Mouse (Mus musculus): ENCODE measurements around the gene Grem2. TPM values are rescaled to one million over a fixed set of nuclear protein-coding genes. Genes with fewer than 3 reads are reported as not detected.

The Grem2 gene
- 0.92 TPM for polyA plus RNA-seq (2012; fragmentation: generic; extraction: Trizol)
- long read RNA-seq, experiment 1, result 0 reads
- long read RNA-seq, experiment 2, partial matches to known transcripts, result 0 of 7 reads
- long read RNA-seq, experiment 2, other reads (novel, unspliced or antisense), result 3 of 7 reads

DNA sequence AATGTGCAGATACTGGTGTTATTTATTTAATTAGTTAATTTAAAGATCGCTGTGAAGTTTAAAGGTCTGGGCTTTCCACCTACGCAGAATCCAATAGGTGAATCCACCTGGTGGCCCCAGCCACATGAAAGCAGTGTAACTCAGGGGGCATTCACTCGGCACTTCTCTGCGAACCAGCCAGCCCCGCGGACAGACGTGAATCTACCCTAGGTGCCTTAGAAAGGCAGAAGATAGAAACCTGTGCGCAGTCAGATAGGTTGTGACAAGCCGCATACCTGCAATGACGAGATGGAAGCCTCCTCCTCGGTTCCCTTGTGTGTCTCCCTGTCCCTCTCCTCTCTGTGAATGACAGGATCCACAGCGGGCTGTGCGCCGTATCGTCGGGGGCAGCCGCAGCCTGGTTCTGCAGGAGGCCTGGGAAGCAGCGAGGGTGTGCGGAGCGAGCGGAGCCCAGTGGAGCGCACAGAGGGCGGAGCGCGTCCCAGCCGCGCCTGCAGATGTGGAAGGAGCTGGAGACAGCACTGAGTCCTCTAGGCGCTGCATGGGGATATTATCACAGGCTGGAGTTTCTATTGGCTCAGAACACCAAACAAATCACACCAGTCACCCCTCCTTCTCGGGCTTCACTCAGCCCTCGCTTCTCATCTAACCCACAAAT, at the start of gene Grem2:
TSS of gene Grem2 (minus strand) at position 522 of the 658 bp plus-strand sequence.
- Histone ChIP-seq H3K79me3 (ENCODE audit: low read depth) (no peaks in the 10 kb centered on the region), H3K79me2 (ENCODE audit: control insufficient read depth, insufficient read depth) (no peaks in the 10 kb centered on the region)
- no peak for TF ChIP-seq CEBPB (IDR thresholded peaks at IDR 0.05; ENCODE audit: low read depth)
- TF ChIP-seq MYOG (IDR thresholded peaks at IDR 0.05; ENCODE audit: control insufficient read depth, extremely low read depth, insufficient read length), result no peak
- TF ChIP-seq MAX (IDR thresholded peaks at IDR 0.05), result no peak
- no peak for TF ChIP-seq CTCF (IDR thresholded peaks at IDR 0.05; ENCODE audit: control insufficient read depth, insufficient read depth, insufficient read length)
- TF ChIP-seq FOSL1 (IDR thresholded peaks at IDR 0.05; ENCODE audit: insufficient read depth, low read length, poor library complexity, severe bottlenecking), result no peak
- TF ChIP-seq MYOD1 (IDR thresholded peaks at IDR 0.05; ENCODE audit: control insufficient read depth, insufficient read length, low read depth), result no peak
- TF ChIP-seq USF1 (IDR thresholded peaks at IDR 0.05; ENCODE audit: low read depth), result no peak

DNA sequence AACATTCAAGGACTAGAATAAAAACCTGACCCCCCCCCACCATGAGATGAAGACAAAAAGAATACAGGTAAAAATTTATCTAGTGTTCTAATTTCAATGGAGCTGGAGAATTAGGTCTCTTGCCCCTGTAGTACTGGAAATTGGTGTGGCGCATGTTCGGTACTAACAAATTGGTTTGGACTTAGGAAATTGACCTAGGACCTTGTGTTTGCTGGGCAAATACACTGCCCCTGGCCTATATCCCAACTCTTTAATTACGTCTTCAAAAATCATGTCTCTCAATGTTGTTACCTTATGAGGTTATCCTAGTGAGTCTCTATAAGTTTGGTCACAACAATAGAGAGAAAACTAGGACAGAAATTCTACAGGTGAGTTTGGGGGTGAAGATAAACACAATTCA, 38.2 kb upstream of the Grem2 start:
- no peak for TF ChIP-seq MYOG (IDR thresholded peaks at IDR 0.05; ENCODE audit: control insufficient read depth, extremely low read depth, insufficient read length)
- no peak for TF ChIP-seq CEBPB (IDR thresholded peaks at IDR 0.05; ENCODE audit: low read depth)
- no peak for TF ChIP-seq USF1 (IDR thresholded peaks at IDR 0.05; ENCODE audit: low read depth)
- no peak for TF ChIP-seq CTCF (IDR thresholded peaks at IDR 0.05; ENCODE audit: control insufficient read depth, insufficient read depth, insufficient read length)
- TF ChIP-seq MYOD1 (IDR thresholded peaks at IDR 0.05; ENCODE audit: control insufficient read depth, insufficient read length, low read depth), result no peak
- TF ChIP-seq MAX (IDR thresholded peaks at IDR 0.05), result no peak
- TF ChIP-seq FOSL1 (IDR thresholded peaks at IDR 0.05; ENCODE audit: insufficient read depth, low read length, poor library complexity, severe bottlenecking), result no peak

More for the DNA sequence above, at the start of gene Grem2:
- Histone ChIP-seq H3ac (ENCODE audit: control insufficient read depth, insufficient read length, low read depth) (no peak within 1 kb of the TSS), H3K36me3 (ENCODE audit: control insufficient read depth, insufficient read depth) (no peaks in the 10 kb centered on the region), H3K4me3 (ENCODE audit: insufficient read depth, poor library complexity, severe bottlenecking) (no peak within 1 kb of the TSS), H3K27me3 (ENCODE audit: control insufficient read depth, insufficient read depth, insufficient read length) (no peaks in the 10 kb centered on the region)

GRCm38 (mm10) chr1:174931003-174931619, 9.5 kb upstream of the Grem2 start:
- no peaks in the 10 kb centered on the region for H3K36me3 ChIP-seq (ENCODE audit: control insufficient read depth, insufficient read depth)
- H3K79me3 ChIP-seq (ENCODE audit: low read depth), result no peaks in the 10 kb centered on the region
- TF ChIP-seq FOSL1 (IDR thresholded peaks at IDR 0.05; ENCODE audit: insufficient read depth, low read length, poor library complexity, severe bottlenecking) (no peak), CTCF (IDR thresholded peaks at IDR 0.05; ENCODE audit: control insufficient read depth, insufficient read depth, insufficient read length) (no peak), CEBPB (IDR thresholded peaks at IDR 0.05; ENCODE audit: low read depth) (no peak), MYOG (IDR thresholded peaks at IDR 0.05; ENCODE audit: control insufficient read depth, extremely low read depth, insufficient read length) (no peak), USF1 (IDR thresholded peaks at IDR 0.05; ENCODE audit: low read depth) (no peak), MYOD1 (IDR thresholded peaks at IDR 0.05; ENCODE audit: control insufficient read depth, insufficient read length, low read depth) (no peak), MAX (IDR thresholded peaks at IDR 0.05) (no peak)
- no peaks in the 10 kb centered on the region for H3K79me2 ChIP-seq (ENCODE audit: control insufficient read depth, insufficient read depth)
- no peaks in the 10 kb centered on the region for H3K27me3 ChIP-seq (ENCODE audit: control insufficient read depth, insufficient read depth, insufficient read length)
- H3K4me3 ChIP-seq (ENCODE audit: insufficient read depth, poor library complexity, severe bottlenecking), result no peak overlapping the region
- H3ac ChIP-seq (ENCODE audit: control insufficient read depth, insufficient read length, low read depth), result no peak overlapping the region

More for the DNA sequence above, 38.2 kb upstream of the Grem2 start:
- H3K79me3 ChIP-seq (ENCODE audit: low read depth), result no peaks in the 10 kb centered on the region
- H3K79me2 ChIP-seq (ENCODE audit: control insufficient read depth, insufficient read depth), result no peaks in the 10 kb centered on the region
- no peak overlapping the region for H3ac ChIP-seq (ENCODE audit: control insufficient read depth, insufficient read length, low read depth)
- no peaks in the 10 kb centered on the region for H3K36me3 ChIP-seq (ENCODE audit: control insufficient read depth, insufficient read depth)
- H3K4me3 ChIP-seq (ENCODE audit: insufficient read depth, poor library complexity, severe bottlenecking), result no peak overlapping the region
- no peaks in the 10 kb centered on the region for H3K27me3 ChIP-seq (ENCODE audit: control insufficient read depth, insufficient read depth, insufficient read length)

DNA sequence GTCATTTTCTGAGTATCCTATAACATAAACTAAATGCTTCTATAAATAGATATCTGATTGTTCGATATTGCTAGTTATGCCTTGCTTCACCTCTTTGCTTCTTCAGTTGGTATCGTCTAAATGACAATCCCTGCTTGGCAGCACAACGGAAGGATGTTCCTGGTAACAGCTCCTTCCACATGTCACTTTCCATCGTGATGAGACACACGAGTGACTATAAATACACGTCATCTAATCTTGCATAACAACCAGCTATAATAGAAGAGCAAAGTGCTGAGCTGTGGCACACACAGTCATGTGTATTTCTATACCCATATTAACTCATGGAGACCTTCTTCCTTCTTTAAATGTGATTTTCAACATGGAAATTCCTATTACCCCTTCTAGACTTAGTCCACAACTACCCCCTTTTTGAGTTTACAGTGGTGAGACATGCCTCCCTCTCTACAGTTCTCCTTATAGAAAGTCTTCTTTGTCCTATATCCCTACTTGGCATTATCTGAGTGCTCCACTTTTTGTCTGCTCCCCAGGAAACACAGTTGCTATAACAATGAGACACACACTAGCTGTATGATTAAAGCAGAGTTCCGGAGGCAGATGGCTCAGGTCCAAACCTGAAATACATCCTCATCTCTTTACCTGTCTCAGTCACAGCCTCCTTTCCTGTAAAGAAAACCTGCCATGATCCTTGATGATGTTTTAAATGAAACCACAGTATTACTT, 8.0 kb upstream of the Grem2 start:
- Histone ChIP-seq H3K36me3 (ENCODE audit: control insufficient read depth, insufficient read depth) (no peaks in the 10 kb centered on the region), H3K79me3 (ENCODE audit: low read depth) (no peaks in the 10 kb centered on the region), H3K27me3 (ENCODE audit: control insufficient read depth, insufficient read depth, insufficient read length) (no peaks in the 10 kb centered on the region), H3K79me2 (ENCODE audit: control insufficient read depth, insufficient read depth) (no peaks in the 10 kb centered on the region), H3ac (ENCODE audit: control insufficient read depth, insufficient read length, low read depth) (no peak overlapping the region), H3K4me3 (ENCODE audit: insufficient read depth, poor library complexity, severe bottlenecking) (no peak overlapping the region)
- TF ChIP-seq CEBPB (IDR thresholded peaks at IDR 0.05; ENCODE audit: low read depth) (no peak), MYOG (IDR thresholded peaks at IDR 0.05; ENCODE audit: control insufficient read depth, extremely low read depth, insufficient read length) (no peak), MYOD1 (IDR thresholded peaks at IDR 0.05; ENCODE audit: control insufficient read depth, insufficient read length, low read depth) (no peak), CTCF (IDR thresholded peaks at IDR 0.05; ENCODE audit: control insufficient read depth, insufficient read depth, insufficient read length) (no peak), USF1 (IDR thresholded peaks at IDR 0.05; ENCODE audit: low read depth) (no peak), FOSL1 (IDR thresholded peaks at IDR 0.05; ENCODE audit: insufficient read depth, low read length, poor library complexity, severe bottlenecking) (no peak), MAX (IDR thresholded peaks at IDR 0.05) (no peak)

DNA sequence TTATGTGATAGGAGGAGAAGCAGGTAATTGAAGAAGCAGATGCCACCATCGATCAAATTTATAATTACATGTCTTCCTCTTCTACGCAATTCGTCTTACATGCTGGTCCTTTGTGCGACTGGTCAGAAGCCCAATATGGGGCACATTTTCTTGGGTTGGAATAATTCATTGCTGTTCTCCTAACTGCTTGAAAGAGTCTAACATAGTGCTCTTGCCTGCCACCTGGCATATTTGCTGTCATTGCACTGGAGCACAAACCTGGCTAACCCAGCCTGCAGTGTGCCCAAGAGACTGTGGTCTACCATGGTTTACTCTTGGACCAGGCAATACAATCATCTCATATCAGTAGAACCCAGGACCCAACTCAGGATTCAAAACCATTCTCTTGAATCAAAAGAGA, 2.7 kb downstream of the Grem2 start:
- Histone ChIP-seq H3K79me3 (ENCODE audit: low read depth) (no peaks in the 10 kb centered on the region), H3K36me3 (ENCODE audit: control insufficient read depth, insufficient read depth) (no peaks in the 10 kb centered on the region), H3K27me3 (ENCODE audit: control insufficient read depth, insufficient read depth, insufficient read length) (no peaks in the 10 kb centered on the region), H3K4me3 (ENCODE audit: insufficient read depth, poor library complexity, severe bottlenecking) (no peak overlapping the region), H3K79me2 (ENCODE audit: control insufficient read depth, insufficient read depth) (no peaks in the 10 kb centered on the region), H3ac (ENCODE audit: control insufficient read depth, insufficient read length, low read depth) (no peak overlapping the region)
- no peak for TF ChIP-seq CEBPB (IDR thresholded peaks at IDR 0.05; ENCODE audit: low read depth)
- TF ChIP-seq CTCF (IDR thresholded peaks at IDR 0.05; ENCODE audit: control insufficient read depth, insufficient read depth, insufficient read length), result no peak
- TF ChIP-seq USF1 (IDR thresholded peaks at IDR 0.05; ENCODE audit: low read depth), result no peak
- TF ChIP-seq MYOG (IDR thresholded peaks at IDR 0.05; ENCODE audit: control insufficient read depth, extremely low read depth, insufficient read length), result no peak
- no peak for TF ChIP-seq MAX (IDR thresholded peaks at IDR 0.05)
- TF ChIP-seq FOSL1 (IDR thresholded peaks at IDR 0.05; ENCODE audit: insufficient read depth, low read length, poor library complexity, severe bottlenecking), result no peak
- TF ChIP-seq MYOD1 (IDR thresholded peaks at IDR 0.05; ENCODE audit: control insufficient read depth, insufficient read length, low read depth), result no peak

Measured in C2C12 (cell line).